Mouse (Mus musculus): Measurements from ENCODE around the gene Efcab6. TPM values are rescaled to one million over a fixed set of nuclear protein-coding genes. Genes with fewer than 3 reads are reported as not detected.

Efcab6 gene
- total and polyA plus RNA-seq, 3 experiments = not detected

DNA sequence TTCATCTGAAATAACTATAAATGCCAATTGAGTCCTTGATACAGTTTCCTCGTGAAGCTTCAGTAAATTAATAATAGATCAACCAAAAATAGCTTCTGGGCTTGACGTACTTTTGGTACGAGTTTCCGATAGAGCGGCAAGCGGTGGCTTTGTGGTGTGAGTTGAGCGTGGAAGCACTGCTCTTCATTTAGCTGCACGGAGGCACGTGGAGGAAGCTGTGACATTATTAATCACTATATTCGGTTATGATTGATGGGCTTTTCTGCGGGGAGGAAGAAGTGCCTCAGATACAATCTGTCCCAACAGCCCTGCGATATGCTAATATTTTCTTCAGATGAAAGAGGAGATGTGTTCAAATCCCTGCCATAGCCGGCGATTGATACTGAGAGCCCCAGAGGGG lies 60.9 kb downstream of the Efcab6 start:
- H3K27me3 ChIP-seq (replicated peaks) = peaks cover 73% of the 10 kb centered on the region
- TF ChIP-seq BHLHE40 (IDR thresholded peaks at IDR 0.05; ENCODE audit: low read depth, low read length) (peak; percentile 27; the same call in 1 of the 2 replicates), CHD1 (IDR thresholded peaks at IDR 0.05; ENCODE audit: low read depth, low read length) (no peak), JUND (conservative IDR thresholded peaks at IDR 0.05; ENCODE audit: low read depth, low read length) (no peak)
- in situ Hi-C loops (cut with MboI; ENCODE audit: low pct_ligation_motif_present, low pct_unique_long_range_greater_than_20kb, low sequenced_read_pairs) (no loop called here), dilution Hi-C loops (cut with MboI; ENCODE audit: extremely low pct_ligation_motif_present, extremely low pct_unique_long_range_greater_than_20kb, low sequenced_read_pairs) (no loop called here)
- DNase-seq (ENCODE audit: extremely low read depth) = peak; percentile 10
- no peak overlapping the region for H3K4me3 ChIP-seq (replicated peaks in 1 of 3; ENCODE audit: low read depth in 2 of 3, low read length in 2 of 3, poor library complexity in 1 of 3)
- H3K27ac ChIP-seq (ENCODE audit: insufficient read depth, low read depth) = no peak overlapping the region
- H3K4me2 ChIP-seq (ENCODE audit: insufficient read depth, low read depth, poor library complexity, severe bottlenecking) = no peak overlapping the region
- H3K79me2 ChIP-seq (replicated peaks; ENCODE audit: control insufficient read depth, extremely low read depth, insufficient read depth, poor library complexity, severe bottlenecking) = no peaks in the 10 kb centered on the region
- no peaks in the 10 kb centered on the region for H3K36me3 ChIP-seq (replicated peaks in 1 of 2; ENCODE audit: control insufficient read depth in 1 of 2, insufficient read depth in 1 of 2, low read length in 1 of 2)
- no peak overlapping the region for H3K9ac ChIP-seq (ENCODE audit: insufficient read depth, low read depth)
- H3K9me3 ChIP-seq (replicated peaks; ENCODE audit: low read length) = no peaks in the 10 kb centered on the region
- H3K4me1 ChIP-seq (ENCODE audit: control insufficient read depth in 1 of 2, insufficient read depth in 2 of 2) = peaks cover 5 to 16% of the 10 kb centered on the region in 2 experiments

DNA sequence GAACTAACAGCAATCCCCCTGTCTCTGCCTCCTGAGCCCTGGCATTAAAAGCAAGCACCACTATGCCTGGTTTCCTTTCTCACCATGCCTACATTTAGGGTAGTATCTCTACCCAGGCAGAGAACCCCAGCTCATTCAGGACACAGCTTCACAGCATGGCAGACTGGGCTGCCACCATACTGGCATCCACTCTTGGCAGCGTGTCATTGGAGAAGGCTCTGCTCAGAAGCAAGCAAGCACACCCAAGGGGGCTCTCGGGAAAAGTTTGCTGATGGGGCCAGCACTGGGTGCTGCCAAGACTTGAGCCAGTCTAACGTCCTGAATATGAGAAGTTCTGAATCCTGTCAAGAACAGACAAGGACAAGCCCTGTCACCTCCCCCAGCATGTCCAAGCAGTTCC lies 66.1 kb downstream of the Efcab6 start:
- H3K9ac ChIP-seq (ENCODE audit: insufficient read depth, low read depth) = no peak overlapping the region
- no peaks in the 10 kb centered on the region for H3K36me3 ChIP-seq (replicated peaks in 1 of 2; ENCODE audit: control insufficient read depth in 1 of 2, insufficient read depth in 1 of 2, low read length in 1 of 2)
- no peak for DNase-seq (ENCODE audit: extremely low read depth)
- dilution Hi-C loops (cut with MboI; ENCODE audit: extremely low pct_ligation_motif_present, extremely low pct_unique_long_range_greater_than_20kb, low sequenced_read_pairs) (no loop called here), in situ Hi-C loops (cut with MboI; ENCODE audit: low pct_ligation_motif_present, low pct_unique_long_range_greater_than_20kb, low sequenced_read_pairs) (no loop called here)
- peaks cover 5 to 11% of the 10 kb centered on the region in 2 experiments for H3K4me1 ChIP-seq (ENCODE audit: control insufficient read depth in 1 of 2, insufficient read depth in 2 of 2)
- TF ChIP-seq MAZ (IDR thresholded peaks at IDR 0.05; ENCODE audit: low read depth, low read length) (no peak), BHLHE40 (IDR thresholded peaks at IDR 0.05; ENCODE audit: low read depth, low read length) (no peak), E2F4 (IDR thresholded peaks at IDR 0.05; ENCODE audit: insufficient replicate concordance, low read depth, low read length) (no peak), TCF12 (IDR thresholded peaks at IDR 0.05; ENCODE audit: low read depth, low read length) (no peak), NRF1 (IDR thresholded peaks at IDR 0.05; ENCODE audit: low read depth, low read length) (no peak), ELF1 (IDR thresholded peaks at IDR 0.05; ENCODE audit: low read depth, low read length) (no peak), MYC (IDR thresholded peaks at IDR 0.05; ENCODE audit: low read depth, low read length) (no peak), ZNF384 (IDR thresholded peaks at IDR 0.05; ENCODE audit: low read depth, low read length) (no peak), JUND (conservative IDR thresholded peaks at IDR 0.05; ENCODE audit: low read depth, low read length) (no peak), ZKSCAN1 (IDR thresholded peaks at IDR 0.05; ENCODE audit: borderline replicate concordance, low read depth, low read length) (no peak), USF2 (conservative IDR thresholded peaks at IDR 0.05; ENCODE audit: low read depth, low read length) (no peak), HCFC1 (IDR thresholded peaks at IDR 0.05; ENCODE audit: low read depth, low read length) (no peak), PAX5 (IDR thresholded peaks at IDR 0.05; ENCODE audit: low read length) (no peak), CHD2 (IDR thresholded peaks at IDR 0.05; ENCODE audit: low read length) (no peak), MAFK (IDR thresholded peaks at IDR 0.05; ENCODE audit: insufficient replicate concordance, low read length) (no peak), CHD1 (IDR thresholded peaks at IDR 0.05; ENCODE audit: low read depth, low read length) (no peak), ZMIZ1 (IDR thresholded peaks at IDR 0.05; ENCODE audit: low read depth, low read length) (no peak), KAT2A (IDR thresholded peaks at IDR 0.05; ENCODE audit: insufficient replicate concordance, low read length) (no peak)
- H3K27ac ChIP-seq (ENCODE audit: insufficient read depth, low read depth) = no peak overlapping the region
- no peaks in the 10 kb centered on the region for H3K79me2 ChIP-seq (replicated peaks; ENCODE audit: control insufficient read depth, extremely low read depth, insufficient read depth, poor library complexity, severe bottlenecking)
- H3K9me3 ChIP-seq (replicated peaks; ENCODE audit: low read length) = no peaks in the 10 kb centered on the region
- peaks cover 61% of the 10 kb centered on the region for H3K27me3 ChIP-seq (replicated peaks)
- no peak overlapping the region for H3K4me3 ChIP-seq (replicated peaks in 1 of 3; ENCODE audit: low read depth in 2 of 3, low read length in 2 of 3, poor library complexity in 1 of 3)
- no peak overlapping the region for H3K4me2 ChIP-seq (ENCODE audit: insufficient read depth, low read depth, poor library complexity, severe bottlenecking)
